Mouse (Mus musculus) brain, embryonic 14.5 days (tissue): ENCODE results near the gene Gm42742. TPM values are rescaled to one million over a fixed set of nuclear protein-coding genes. Genes with fewer than 3 reads are reported as not detected.

Experiments used
- DNase-seq: peaks from one replicate; pipeline ENCODE4 v3.0.0-alpha.2; 2011; ENCODE audit warnings: low read depth
- CTCF ChIP-seq: fragments of 200-500 bp; IDR thresholded peaks from 2 replicates; pipeline ENCODE4 v1.5.1; 2012; ENCODE audit warnings: inconsistent platforms, mild to moderate bottlenecking, moderate library complexity, borderline replicate concordance; ENCODE audit not compliant: insufficient read depth, insufficient read length; ENCODE audit errors: extremely low read depth
- POLR2A ChIP-seq: fragments of 200-500 bp; IDR thresholded peaks from 2 replicates; pipeline ENCODE4 v1.6.1; 2012; ENCODE audit warnings: mild to moderate bottlenecking, inconsistent platforms, borderline replicate concordance; ENCODE audit not compliant: poor library complexity, insufficient read depth, insufficient read length, severe bottlenecking; ENCODE audit errors: extremely low read depth
- polyA plus RNA-seq: library from polyadenylated mRNA; depleted of rRNA; stranded (reverse); fragments of >200 nt; gene quantifications from 2 replicates; pipeline ENCODE4 v1.2.3, GENCODE M21; 2012

The Gm42742 gene
- polyA plus RNA-seq, 1 experiment, result 77.9 TPM

DNA sequence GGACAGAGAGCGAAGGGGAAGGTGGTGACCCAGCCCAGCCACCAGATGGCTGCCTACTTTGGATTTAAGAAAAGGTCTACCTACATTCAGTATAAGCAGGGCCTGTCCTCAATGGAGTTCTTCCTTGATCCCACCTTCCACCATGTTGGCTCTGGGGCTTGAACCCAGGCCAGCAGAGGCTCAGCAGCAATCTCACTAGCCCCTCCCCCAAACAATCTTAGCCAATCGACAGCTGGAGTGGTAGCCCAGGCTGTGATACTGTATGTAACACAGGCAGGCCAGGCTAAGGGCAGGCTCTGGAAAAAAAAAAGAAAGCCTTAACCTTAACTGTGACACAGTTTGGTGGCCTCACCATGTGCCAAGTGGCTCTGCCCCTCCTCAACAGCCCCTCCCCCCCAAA is 9.2 kb downstream of the Gm42742 start:
- DNase-seq, result no peak
- TF ChIP-seq CTCF, result no peak
- no peak for TF ChIP-seq POLR2A

DNA sequence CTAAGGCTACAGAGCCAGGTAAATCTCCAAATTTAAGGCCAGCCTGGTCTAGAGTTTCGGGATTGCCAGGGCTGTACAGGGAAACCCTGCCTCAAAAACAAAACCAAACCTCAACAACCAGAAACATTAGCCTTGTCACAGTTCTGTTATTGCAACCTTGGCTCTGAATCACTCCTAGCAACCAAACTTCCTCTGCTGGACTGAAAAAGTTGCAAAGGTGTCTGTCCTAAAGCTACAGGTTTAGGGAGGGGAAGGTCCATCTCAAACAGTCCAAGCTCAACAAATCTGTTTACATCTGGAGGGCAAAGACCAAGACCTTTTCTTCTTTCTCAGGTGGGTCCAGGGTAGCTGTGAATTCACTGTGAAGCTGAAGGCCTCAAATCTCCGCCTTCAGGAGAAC is 9.8 kb downstream of the Gm42742 start:
- TF ChIP-seq POLR2A (no peak), CTCF (no peak)
- no peak for DNase-seq

DNA sequence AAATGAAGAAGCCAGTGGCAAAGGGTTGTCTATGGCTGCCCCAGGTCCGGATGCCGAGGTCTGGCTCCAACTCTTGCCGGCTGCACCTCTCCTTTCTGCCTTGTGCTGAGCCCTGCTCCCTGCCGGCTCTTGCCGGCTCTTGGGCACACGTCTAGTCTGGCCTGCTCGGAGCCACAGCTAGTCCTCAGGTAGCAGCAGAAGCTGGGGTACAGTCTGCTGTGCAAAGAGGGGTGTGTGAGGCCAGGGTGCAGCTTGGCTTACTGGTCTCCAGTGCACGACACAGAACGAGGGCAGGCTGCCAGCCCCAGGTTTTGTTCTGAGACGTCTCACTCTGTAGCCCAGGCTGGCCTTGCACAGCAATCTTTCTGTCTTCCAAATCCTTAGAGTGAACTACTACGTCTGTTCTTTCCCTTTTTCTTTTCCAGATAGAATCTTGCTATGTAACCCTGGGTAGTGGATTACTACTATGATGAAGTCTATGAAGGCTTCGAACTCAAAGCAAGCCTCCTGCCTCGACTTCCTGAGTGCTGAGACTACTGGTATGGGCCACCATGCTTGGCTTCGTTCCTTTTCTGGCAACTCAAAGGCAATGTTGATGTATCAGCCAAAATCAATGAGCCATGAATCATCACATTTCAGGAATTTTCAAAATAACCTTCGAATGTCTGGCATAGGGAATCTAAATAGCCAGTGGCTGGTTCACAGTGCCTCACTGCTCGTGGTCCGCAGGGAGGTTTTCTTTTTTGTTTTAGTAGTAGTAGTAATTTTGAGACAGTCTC is 11.4 kb downstream of the Gm42742 start:
- DNase-seq, result no peak

DNA sequence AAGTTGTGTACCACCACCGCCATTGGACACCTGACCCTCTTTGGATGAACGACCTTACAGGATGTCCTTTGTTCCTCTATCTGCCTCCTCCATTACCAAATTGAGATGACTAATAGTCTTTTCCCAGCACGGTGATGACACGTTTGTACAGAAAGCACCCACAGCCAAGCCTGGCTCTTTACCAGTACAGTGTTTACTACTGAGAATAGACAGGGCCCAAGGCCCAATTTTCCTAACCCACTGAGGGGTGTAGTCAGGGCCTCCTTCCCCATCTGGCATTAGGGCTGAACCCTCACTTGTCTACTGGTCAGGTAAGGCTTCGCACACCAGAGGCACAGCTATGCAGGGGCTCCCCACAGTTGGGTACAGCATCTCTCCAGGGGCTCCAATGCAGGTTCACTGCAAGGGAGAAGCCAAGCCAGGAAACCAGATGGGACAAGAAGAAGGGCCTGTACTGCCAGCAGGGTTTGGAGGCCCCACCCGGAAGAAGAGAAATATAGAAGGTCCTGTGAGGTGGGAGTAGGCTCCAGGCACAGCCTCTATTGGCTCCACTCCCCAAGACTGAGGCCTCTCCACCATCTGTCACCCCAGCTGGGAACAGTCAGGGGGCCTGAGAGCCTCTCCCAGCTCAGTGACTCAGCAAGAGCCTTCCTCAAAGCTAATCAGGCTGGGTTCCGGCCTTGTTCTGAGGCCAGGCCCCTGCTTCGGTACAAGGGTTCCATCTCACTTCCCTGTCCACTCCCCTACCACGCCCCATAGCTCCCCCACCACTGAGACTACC is 12.5 kb downstream of the Gm42742 start:
- no peak for TF ChIP-seq POLR2A
- no peak for TF ChIP-seq CTCF
- DNase-seq, result peak; percentile 87

More for the DNA sequence above, 11.4 kb downstream of the Gm42742 start:
- no peak for TF ChIP-seq CTCF

DNA sequence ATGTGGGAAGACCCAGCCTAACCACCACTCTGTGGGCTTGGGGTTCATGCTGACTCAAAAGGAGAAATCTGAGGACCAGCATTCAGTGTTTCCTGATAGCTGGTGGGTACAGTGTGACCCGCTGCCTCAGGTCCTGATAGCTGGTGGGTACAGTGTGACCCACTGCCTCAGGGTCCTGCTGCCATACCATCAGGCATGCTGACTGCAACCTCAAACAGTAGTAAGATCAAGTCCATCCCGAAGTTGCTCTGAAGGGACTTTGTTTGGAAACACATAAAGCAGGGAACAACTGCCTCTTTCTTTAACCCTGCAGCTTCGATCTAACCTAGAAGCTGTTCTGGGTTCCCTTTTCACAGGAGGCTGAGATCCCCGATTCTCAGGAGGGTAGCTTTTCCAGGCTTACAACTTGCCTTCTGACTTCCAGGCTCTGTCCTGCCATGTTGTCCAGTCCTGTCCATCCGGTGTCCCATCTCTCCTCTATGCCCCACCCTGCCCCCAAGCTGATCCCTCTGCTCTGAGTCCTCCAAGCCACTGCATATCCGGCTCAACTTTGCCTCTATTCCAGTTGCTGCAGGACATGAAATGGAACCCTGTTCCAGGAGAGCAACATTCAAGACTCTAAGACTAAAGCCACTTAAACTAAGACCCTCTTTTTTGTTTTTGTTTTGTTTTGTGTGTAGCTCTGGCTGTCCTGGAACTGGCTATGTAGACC is 13.4 kb downstream of the Gm42742 start:
- DNase-seq, result no peak
- TF ChIP-seq POLR2A, result no peak

DNA sequence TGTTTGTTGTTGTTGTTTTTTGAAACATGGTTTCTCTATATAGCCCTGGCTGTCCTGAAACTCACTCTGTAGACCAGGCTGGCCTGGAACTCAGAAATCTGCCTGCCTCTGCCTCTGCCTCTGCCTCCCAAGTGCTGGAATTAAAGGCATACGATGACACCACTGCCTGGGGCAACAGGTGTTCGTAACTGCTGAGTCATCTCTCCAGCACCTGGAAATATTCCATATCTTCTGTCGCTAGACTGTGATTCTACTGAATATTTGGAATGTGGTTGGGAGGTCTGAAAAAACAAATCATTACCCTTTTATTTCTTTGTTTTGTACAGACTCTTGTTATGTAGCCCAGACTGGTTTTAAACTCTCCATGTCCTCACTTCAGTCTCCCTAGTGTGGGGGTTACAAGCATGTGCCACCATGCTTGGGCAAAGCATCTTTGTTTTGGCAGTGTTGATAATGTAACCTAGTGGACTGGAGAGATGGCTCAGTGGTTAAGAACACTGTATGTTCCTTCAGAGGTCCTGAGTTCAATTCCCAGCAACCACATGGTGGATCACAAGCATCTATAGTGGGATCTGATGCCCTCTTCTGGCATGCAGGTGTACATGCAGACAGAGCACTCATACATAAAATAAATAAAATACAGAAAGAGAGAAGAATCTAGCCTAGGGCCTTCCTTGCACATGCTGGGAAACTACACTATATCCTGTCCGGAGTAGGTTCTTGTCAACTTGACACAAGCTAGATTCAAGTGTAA is 16.6 kb downstream of the Gm42742 start:
- DNase-seq, result no peak
- TF ChIP-seq CTCF, result no peak
- TF ChIP-seq POLR2A, result no peak

DNA sequence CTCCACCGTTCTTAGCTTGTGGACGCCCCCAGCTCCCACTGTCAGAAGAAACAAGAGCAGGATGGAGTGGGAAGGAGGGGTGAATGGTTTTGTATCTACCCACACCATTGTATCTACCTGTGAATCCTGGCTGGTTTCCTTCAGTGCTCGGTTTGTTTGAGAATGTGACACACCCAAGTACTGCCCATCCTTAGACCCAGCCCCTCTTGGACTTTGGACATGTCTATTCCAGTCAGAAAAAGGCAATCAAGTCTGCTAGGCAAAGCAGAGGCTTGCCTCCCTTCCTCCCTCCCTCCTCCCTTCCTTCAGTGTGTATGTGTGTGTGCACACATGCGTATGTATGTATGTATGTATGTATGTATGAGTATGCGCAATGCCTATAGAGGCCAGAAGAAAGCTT is 17.3 kb downstream of the Gm42742 start:
- TF ChIP-seq CTCF, result no peak
- no peak for TF ChIP-seq POLR2A
- DNase-seq, result no peak

DNA sequence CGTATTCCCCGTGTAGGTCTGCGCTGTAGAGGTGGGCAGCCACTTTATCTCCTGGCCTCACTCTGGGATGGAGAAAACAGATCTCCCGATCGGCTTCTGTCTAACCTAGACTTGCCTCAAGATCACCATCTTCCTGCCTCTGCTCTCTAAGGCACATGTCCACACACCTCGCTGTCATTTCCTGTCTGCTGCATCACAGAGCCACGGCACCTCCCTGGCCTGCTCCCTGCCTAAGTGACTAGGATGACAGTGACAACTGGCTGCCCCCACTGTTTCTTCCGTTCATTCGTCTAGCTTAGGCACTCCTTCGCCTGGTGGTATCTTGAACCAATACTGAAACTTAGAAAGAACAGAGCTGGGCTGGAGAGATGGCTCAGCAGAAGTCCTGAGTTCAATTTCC is 21.3 kb downstream of the Gm42742 start:
- TF ChIP-seq CTCF, result no peak
- no peak for TF ChIP-seq POLR2A

DNA sequence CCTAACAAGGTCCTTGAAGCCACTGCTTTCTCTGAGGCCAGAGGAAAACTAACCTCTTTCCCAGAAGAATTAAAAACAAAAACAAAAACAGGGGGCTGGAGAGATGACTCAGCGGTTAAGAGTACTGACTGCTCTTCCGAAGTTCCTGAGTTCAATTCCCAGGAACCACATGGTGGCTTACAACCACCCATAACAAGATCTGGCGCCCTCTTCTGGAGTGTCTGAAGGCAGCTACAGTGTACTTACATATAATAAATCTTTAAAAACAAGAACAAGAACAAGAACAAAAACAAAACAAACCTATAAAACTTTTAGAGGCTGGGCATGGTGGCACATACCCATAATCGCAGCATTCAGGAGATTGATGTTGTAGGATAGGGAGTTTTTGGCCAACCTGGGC is 24.4 kb downstream of the Gm42742 start:
- DNase-seq, result no peak

More for the DNA sequence above, 21.3 kb downstream of the Gm42742 start:
- DNase-seq, result no peak

DNA sequence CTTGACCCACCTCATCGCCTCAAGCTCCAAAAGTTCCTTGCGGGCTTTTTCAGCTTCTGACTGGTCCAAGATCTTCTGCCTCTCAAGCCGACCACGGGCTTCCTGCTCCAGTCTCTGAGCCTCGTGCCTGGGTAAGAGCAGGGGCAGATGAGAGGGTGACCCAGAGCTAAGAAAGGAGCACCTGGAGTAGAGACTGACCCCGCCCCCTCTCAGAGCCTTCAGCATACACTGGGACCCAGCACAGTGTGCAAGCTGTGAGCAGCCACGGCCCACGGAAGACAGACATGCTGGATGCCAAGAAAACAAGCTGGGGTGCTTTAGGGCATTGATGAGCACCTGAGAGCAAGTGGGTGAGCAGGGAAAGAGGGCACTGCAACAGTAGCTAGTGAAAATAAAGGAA is 32.1 kb downstream of the Gm42742 start:
- TF ChIP-seq POLR2A, result no peak
- no peak for TF ChIP-seq CTCF

More for the DNA sequence above, 24.4 kb downstream of the Gm42742 start:
- TF ChIP-seq CTCF (no peak), POLR2A (no peak)

DNA sequence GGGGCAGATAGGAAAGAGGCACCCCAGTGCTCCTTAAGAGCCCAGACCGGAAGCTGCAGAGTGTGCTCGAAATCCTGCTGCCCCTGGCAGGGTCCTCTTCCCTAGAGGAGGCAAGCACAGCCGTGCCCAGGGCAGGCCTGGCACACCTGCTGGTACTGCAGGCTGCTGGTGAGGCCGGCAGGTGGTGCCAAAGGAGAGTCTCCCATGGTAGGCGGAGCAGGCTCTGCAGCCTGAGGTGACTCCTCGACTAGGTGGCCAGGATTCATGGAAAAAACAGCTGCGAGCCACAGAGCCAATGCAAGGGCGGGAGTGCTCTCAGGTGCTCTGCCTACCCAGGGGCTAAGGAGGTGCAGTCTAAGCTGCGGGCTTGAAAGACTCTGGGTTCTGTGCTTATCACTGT is 34.6 kb downstream of the Gm42742 start:
- TF ChIP-seq POLR2A, result no peak
- peak; percentile 35; the same call in 1 of the 2 replicates for TF ChIP-seq CTCF
- DNase-seq, result peak; percentile 45

More for the DNA sequence above, 32.1 kb downstream of the Gm42742 start:
- no peak for DNase-seq
